In genomic region chr1:134080881-134081450, GRCm38 (mm10) we compare ENCODE assay signal across 20 mouse cellular contexts. TPM values are rescaled to one million over a fixed set of nuclear protein-coding genes. Genes with fewer than 3 reads are reported as not detected.
DNase-seq lines count a peak whose midpoint lies in the region; ATAC-seq lines count a peak whose summit lies in the region.
"Had no signal": no experiment of that assay in that cellular context is flagged by ENCODE, and none has a peak within 500 bp of the region (broad histone marks: within the 10 kb centered on the region; RNA-seq: fewer than 3 reads in every experiment).

No protein-coding gene starts in this region.

- H3K36me3 ChIP-seq in heart, embryonic 10.5 days, result peaks cover 16% of the 10 kb centered on the region
- 0 out of 2 replicates have a peak, but pooled peaks cover 3% of the 10 kb centered on the region for H3K36me3 ChIP-seq in kidney, embryonic 15.5 days
- H3K36me3 ChIP-seq in liver, embryonic 13.5 days, result peaks cover 20% of the 10 kb centered on the region

- H3K4me3 ChIP-seq in heart, embryonic 10.5 days, result no peak overlapping the region
- H3K4me3 ChIP-seq in kidney, embryonic 15.5 days (replicated peaks), result no peak overlapping the region
- no peak overlapping the region for H3K4me3 ChIP-seq in brown adipose tissue, adult 24 weeks (ENCODE audit: insufficient read depth, low read depth, low read length)
- no peak overlapping the region for H3K4me3 ChIP-seq in liver, embryonic 13.5 days (replicated peaks)
- H3K4me3 ChIP-seq: forebrain, embryonic 12.5 days; limb, embryonic 15.5 days; neural tube, embryonic 13.5 days had no signal

- no peak for ATAC-seq in kidney, embryonic 15.5 days (replicated peaks; ENCODE audit: low FRiP score)
- ATAC-seq in liver, embryonic 13.5 days (ENCODE audit: low read depth), result no peak

- H3K9me3 ChIP-seq in heart, embryonic 10.5 days, result no peaks in the 10 kb centered on the region
- no peaks in the 10 kb centered on the region for H3K9me3 ChIP-seq in kidney, embryonic 15.5 days (replicated peaks)
- H3K9me3 ChIP-seq in liver, embryonic 13.5 days (replicated peaks), result no peaks in the 10 kb centered on the region
- H3K9me3 ChIP-seq: forebrain, embryonic 12.5 days; limb, embryonic 15.5 days; neural tube, embryonic 13.5 days had no signal

- no peaks in the 10 kb centered on the region for H3K27me3 ChIP-seq in heart, embryonic 10.5 days (ENCODE audit: insufficient read depth, poor library complexity, severe bottlenecking)
- H3K27me3 ChIP-seq in kidney, embryonic 15.5 days, result no peaks in the 10 kb centered on the region
- H3K27me3 ChIP-seq in liver, embryonic 13.5 days, result no peaks in the 10 kb centered on the region
- H3K27me3 ChIP-seq: forebrain, embryonic 12.5 days; limb, embryonic 15.5 days; neural tube, embryonic 13.5 days had no signal

- peak overlapping the region; percentile 93; the same call in 1 of the 2 replicates for H3K27ac ChIP-seq in heart, embryonic 10.5 days
- H3K27ac ChIP-seq in kidney, embryonic 15.5 days, result no peak overlapping the region
- H3K27ac ChIP-seq in brown adipose tissue, adult 24 weeks (replicated peaks; ENCODE audit: low read depth, low read length), result peak overlapping the region; percentile 88
- peak overlapping the region; percentile 95 for H3K27ac ChIP-seq in liver, embryonic 13.5 days
- H3K27ac ChIP-seq: macrophage had no signal

- DNase-seq in heart, embryonic 10.5 days (ENCODE audit: low spot score), result no peak
- DNase-seq in heart, postnatal 36 days, result no peak
- DNase-seq in kidney, adult 9 months, result peak; percentile 61
- DNase-seq in liver, embryonic 13.5 days, result no peak
- no peak for DNase-seq in urinary bladder, postnatal 36 days (ENCODE audit: low spot score in 2 of 2)
- DNase-seq: cerebellum, postnatal 36 days; gastrocnemius, postnatal 25 days; right cerebral cortex, postnatal 14 days had no signal

- H3K4me1 ChIP-seq in heart, embryonic 10.5 days, result peaks cover 78% of the 10 kb centered on the region
- H3K4me1 ChIP-seq in kidney, embryonic 15.5 days, result peaks cover 49% of the 10 kb centered on the region
- H3K4me1 ChIP-seq in brown adipose tissue, adult 24 weeks (ENCODE audit: control insufficient read depth, insufficient read depth, insufficient read length, low read length), result peaks cover 26% of the 10 kb centered on the region; the same call in 1 of the 2 replicates
- peaks cover 90% of the 10 kb centered on the region for H3K4me1 ChIP-seq in liver, embryonic 13.5 days (replicated peaks)

- intact Hi-C loops in heart, postnatal 36 days (cut with DNase I), result loop anchor here (1.0 kb wide), 1 partner anchor 11 kb away; no protein-coding TSS in a partner anchor

- H3K4me2 ChIP-seq in kidney, embryonic 15.5 days, result no peak overlapping the region
- peak overlapping the region; percentile 85; the same call in 1 of the 2 replicates for H3K4me2 ChIP-seq in liver, embryonic 13.5 days
- H3K4me2 ChIP-seq: forebrain, embryonic 12.5 days; limb, embryonic 15.5 days; midbrain, embryonic 11.5 days; neural tube, embryonic 13.5 days had no signal

- H3K9ac ChIP-seq in kidney, embryonic 15.5 days, result no peak overlapping the region
- H3K9ac ChIP-seq in liver, embryonic 13.5 days, result peak overlapping the region; percentile 82
- H3K9ac ChIP-seq: forebrain, embryonic 12.5 days; limb, embryonic 15.5 days; neural tube, embryonic 13.5 days had no signal

- 83% methylated on average over 5 of the region's 5 CpGs for WGBS in heart, embryonic 10.5 days
- WGBS in kidney, embryonic 15.5 days, result 83% methylated on average over 5 of the region's 5 CpGs
- 73% methylated on average over 5 of the region's 5 CpGs for WGBS in liver, embryonic 13.5 days (ENCODE audit: insufficient replicate concordance)

RNA-seq across cellular contexts. Expression of gene Btg2, which starts 2.0 kb away (rescaled TPM):
- polyA plus RNA-seq in heart, embryonic 10.5 days (2016; fragmentation: Nextera tagmentation; extraction: Ambion mirVana), result 26.1 and 34.2 TPM in 2 replicates
- 10 to 100 TPM; 26.6 to 61.0 TPM for total RNA-seq in heart, postnatal 36 days (2021)
- polyA plus RNA-seq in kidney, embryonic 15.5 days (2015; fragmentation: Nextera tagmentation; extraction: Ambion mirVana), result 31.1 and 32.2 TPM in 2 replicates
- 16.6 and 53.4 TPM in 2 replicates for polyA plus RNA-seq in brown adipose tissue, adult 24 weeks (2012; ENCODE audit: insufficient read depth, insufficient read length, missing spikeins)
- polyA plus RNA-seq in liver, embryonic 13.5 days (2015; fragmentation: Nextera tagmentation; extraction: Ambion mirVana), result 79.6 and 89.1 TPM in 2 replicates

RNA-seq across cellular contexts. Expression of gene Chit1, which starts 30.1 kb away (rescaled TPM):
- polyA plus RNA-seq in heart, embryonic 10.5 days (2016; fragmentation: Nextera tagmentation; extraction: Ambion mirVana), result 1.1 and 2.0 TPM in 2 replicates
- total RNA-seq in heart, postnatal 36 days (2021), result not detected
- polyA plus RNA-seq in kidney, embryonic 15.5 days (2015; fragmentation: Nextera tagmentation; extraction: Ambion mirVana), result 0.30 and 0.31 TPM in 2 replicates
- not detected in 2 replicates for polyA plus RNA-seq in brown adipose tissue, adult 24 weeks (2012; ENCODE audit: insufficient read depth, insufficient read length, missing spikeins)
- polyA plus RNA-seq in liver, embryonic 13.5 days (2015; fragmentation: Nextera tagmentation; extraction: Ambion mirVana), result 0.08 and 0.12 TPM in 2 replicates
- total RNA-seq: gastrocnemius, postnatal 25 days; hematopoietic stem cell, adult 5-6 weeks; left cerebral cortex, postnatal 25 days had no signal
- polyA plus RNA-seq: forebrain, embryonic 12.5 days; large intestine, adult 2 months; macrophage; midbrain, embryonic 11.5 days; spleen, adult 2 months had no signal

RNA-seq across cellular contexts. Expression of gene Fmod, which starts 43.9 kb away (rescaled TPM):
- 9.5 and 11.2 TPM in 2 replicates for polyA plus RNA-seq in heart, embryonic 10.5 days (2016; fragmentation: Nextera tagmentation; extraction: Ambion mirVana)
- 10 to 100 TPM in 1 of 2 experiments, 1 to 10 TPM in 1; 8.6 to 13.2 TPM for total RNA-seq in heart, postnatal 36 days (2021)
- polyA plus RNA-seq in kidney, embryonic 15.5 days (2015; fragmentation: Nextera tagmentation; extraction: Ambion mirVana), result 11.6 and 12.4 TPM in 2 replicates
- 0.38 and 0.55 TPM in 2 replicates for polyA plus RNA-seq in brown adipose tissue, adult 24 weeks (2012; ENCODE audit: insufficient read depth, insufficient read length, missing spikeins)
- polyA plus RNA-seq in liver, embryonic 13.5 days (2015; fragmentation: Nextera tagmentation; extraction: Ambion mirVana), result 2.2 and 2.5 TPM in 2 replicates
- total RNA-seq: ES-E14; hematopoietic stem cell, adult 5-6 weeks had no signal
- polyA plus RNA-seq: macrophage had no signal
